Mouse (Mus musculus): Measurements from ENCODE around the gene Slc15a4. TPM values are rescaled to one million over a fixed set of nuclear protein-coding genes. Genes with fewer than 3 reads are reported as not detected.

The Slc15a4 gene
- total RNA-seq, 2 experiments from 2014 or later: 10.7 to 12.1 TPM

DNA sequence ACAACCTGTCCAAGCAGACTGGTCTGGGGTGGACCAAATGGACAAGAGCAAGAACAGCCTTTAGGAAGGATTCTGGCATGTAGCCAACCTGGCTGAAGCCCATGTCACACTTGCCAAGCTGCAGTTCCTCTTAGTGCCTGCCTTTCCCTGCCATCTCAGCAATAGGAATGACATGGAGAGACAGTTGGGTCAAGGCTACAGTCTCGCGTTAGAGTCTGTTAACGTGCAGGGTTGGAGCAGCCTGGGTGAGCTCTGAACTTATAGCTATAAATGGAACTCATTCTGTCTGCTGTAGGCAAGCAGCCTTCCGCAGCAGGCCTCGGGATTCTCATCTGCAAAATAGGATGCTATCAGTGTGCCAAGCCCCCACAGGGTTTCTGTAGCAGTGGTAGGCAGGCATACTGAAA, 86.1 kb downstream of the Slc15a4 start:
- intact Hi-C loops (cut with DNase I): no loop called here

More for the DNA sequence above, 86.1 kb downstream of the Slc15a4 start:
- DNase-seq: no peak

Other genes starting within 250 kb of the Slc15a4 start
- gene Glt1d1, start 635 bp downstream of the Slc15a4 start, total RNA-seq (2021): not detected